Mouse (Mus musculus) forebrain, embryonic 16.5 days (tissue): Measurements from ENCODE around the gene Arhgdib. TPM values are rescaled to one million over a fixed set of nuclear protein-coding genes. Genes with fewer than 3 reads are reported as not detected.

Experiments
- ATAC-seq: fragments of 200-750 bp; cut with Nextera tagmentation; 2 replicates; pipeline ENCODE4 v1.8.0; 2017; ENCODE audit warnings: mild to moderate bottlenecking, moderate library complexity
- H3K27ac ChIP-seq: fragments of 300-500 bp; sonication (generic); 2 replicates; pipeline ENCODE4 v1.5.1; 2014; ENCODE audit warnings: low read length, control low read depth
- H3K27me3 ChIP-seq: fragments of 300-500 bp; sonication (generic); replicated peaks from 2 replicates; pipeline ENCODE4 v1.6.1; 2014; ENCODE audit warnings: low read length; ENCODE audit not compliant: control insufficient read depth, insufficient read depth
- H3K36me3 ChIP-seq: fragments of 300-500 bp; sonication (generic); 2 replicates; pipeline ENCODE4 v1.6.1; 2014; ENCODE audit not compliant: control insufficient read depth, insufficient read depth
- H3K4me1 ChIP-seq: fragments of 300-500 bp; sonication (generic); replicated peaks from 2 replicates; pipeline ENCODE4 v1.6.1; 2014; ENCODE audit warnings: low read length; ENCODE audit not compliant: control insufficient read depth, insufficient read depth
- H3K4me2 ChIP-seq: fragments of 300-500 bp; sonication (generic); 2 replicates; pipeline ENCODE4 v1.6.1; 2014; ENCODE audit warnings: mild to moderate bottlenecking, low read length, control low read depth
- H3K4me3 ChIP-seq: fragments of 300-500 bp; sonication (generic); replicated peaks from 2 replicates; pipeline ENCODE4 v1.5.1; 2014; ENCODE audit warnings: mild to moderate bottlenecking, low read length, control low read depth
- H3K9ac ChIP-seq: fragments of 300-500 bp; sonication (generic); replicated peaks from 2 replicates; pipeline ENCODE4 v1.6.1; 2014; ENCODE audit warnings: low read depth, low read length, control low read depth
- H3K9me3 ChIP-seq: fragments of 300-500 bp; sonication (generic); 2 replicates; pipeline ENCODE4 v1.6.1; 2016; ENCODE audit warnings: low read length; ENCODE audit not compliant: control insufficient read depth
- WGBS: fragments of 180-500 bp; shearing (Covaris S2); extraction: QIAGEN DNeasy Blood & Tissue Kit; methylation state at CpG from one replicate; pipeline ENCODE4 v1.1.7; 2014; 5-methylcytosine and 5-hydroxymethylcytosine counted together
- polyA plus RNA-seq: library from polyadenylated mRNA; unstranded; fragments of >200 nt; fragmentation: Nextera tagmentation; extraction: Ambion mirVana; gene quantifications from 2 replicates; pipeline ENCODE4 v1.2.1, GENCODE M21; 2015

Gene Arhgdib
- polyA plus RNA-seq, 1 experiment from 2014 or later, result 18.5 TPM

DNA sequence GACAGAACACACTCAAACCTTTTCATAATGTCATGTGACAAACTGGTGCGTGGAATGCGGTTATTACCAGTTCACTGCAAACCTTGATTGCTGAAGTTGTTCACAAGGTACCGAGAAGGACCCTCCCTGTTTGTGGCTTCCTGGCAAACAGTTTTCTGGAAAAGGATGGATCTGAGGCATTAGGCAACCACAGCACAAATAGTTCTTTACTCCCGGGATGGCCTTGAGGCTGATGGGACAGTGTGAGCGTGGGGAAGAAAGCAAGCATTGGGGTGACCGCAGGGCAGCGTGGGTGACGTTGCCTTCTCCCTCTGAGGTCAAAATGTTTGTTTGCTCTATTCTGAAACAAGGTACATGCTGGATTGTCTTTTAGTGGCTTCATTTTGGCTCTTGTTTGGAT lies 13.0 kb upstream of the Arhgdib start:
- H3K9ac ChIP-seq, result no peak overlapping the region
- no peaks in the 10 kb centered on the region for H3K9me3 ChIP-seq
- no peaks in the 10 kb centered on the region for H3K27me3 ChIP-seq
- WGBS, result 93% methylated on average over 8 of the region's 8 CpGs
- ATAC-seq, result no peak
- no peak overlapping the region for H3K4me3 ChIP-seq
- no peaks in the 10 kb centered on the region for H3K4me1 ChIP-seq
- no peaks in the 10 kb centered on the region for H3K36me3 ChIP-seq
- H3K27ac ChIP-seq, result no peak overlapping the region
- no peak overlapping the region for H3K4me2 ChIP-seq

DNA sequence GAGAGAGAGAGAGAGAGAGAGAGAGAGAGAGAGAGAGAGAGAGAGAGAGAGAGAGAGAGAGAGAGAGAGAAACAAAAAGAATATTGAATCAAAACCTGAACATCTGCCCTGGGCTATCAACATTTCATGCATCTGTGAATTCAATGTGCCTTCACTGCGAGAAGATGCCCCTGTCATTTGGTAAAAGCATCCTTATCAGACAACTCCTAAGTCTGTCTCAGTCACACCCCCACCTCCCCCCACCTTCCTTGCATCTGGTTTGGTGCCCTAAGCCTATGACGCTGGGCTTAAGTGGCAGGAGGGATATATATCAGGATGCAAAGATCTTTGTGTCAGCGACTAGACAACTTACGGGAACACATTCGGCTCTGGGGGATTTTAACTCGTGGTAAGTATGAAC lies 12.5 kb upstream of the Arhgdib start:
- H3K36me3 ChIP-seq, result no peaks in the 10 kb centered on the region
- no peaks in the 10 kb centered on the region for H3K27me3 ChIP-seq
- H3K4me3 ChIP-seq, result no peak overlapping the region
- ATAC-seq, result no peak
- no peak overlapping the region for H3K9ac ChIP-seq
- no peaks in the 10 kb centered on the region for H3K9me3 ChIP-seq
- H3K27ac ChIP-seq, result no peak overlapping the region
- no peaks in the 10 kb centered on the region for H3K4me1 ChIP-seq
- H3K4me2 ChIP-seq, result no peak overlapping the region
- 86% methylated on average over 6 of the region's 6 CpGs for WGBS

DNA sequence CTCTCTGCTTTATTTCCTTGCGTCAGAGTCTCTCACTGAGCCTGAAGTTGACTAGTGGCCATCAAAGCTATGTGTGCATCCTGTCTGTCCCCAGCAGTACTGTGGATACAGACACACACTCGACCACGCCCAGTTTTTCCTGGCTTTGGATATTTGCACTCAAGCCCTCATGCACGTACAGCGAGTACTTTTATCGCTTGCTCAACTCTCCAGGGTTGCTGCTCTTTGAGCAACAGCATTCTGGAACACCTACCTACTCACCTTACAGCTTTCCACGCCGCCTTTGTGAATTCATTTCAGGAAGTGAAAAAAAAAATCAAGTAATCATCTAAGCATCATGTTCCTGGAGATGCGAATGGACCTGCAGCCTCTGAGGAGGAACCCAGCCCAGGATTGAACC lies 11.2 kb upstream of the Arhgdib start:
- Histone ChIP-seq H3K36me3 (no peaks in the 10 kb centered on the region), H3K9ac (no peak overlapping the region), H3K27me3 (no peaks in the 10 kb centered on the region), H3K4me3 (no peak overlapping the region), H3K27ac (no peak overlapping the region), H3K4me1 (no peaks in the 10 kb centered on the region), H3K9me3 (no peaks in the 10 kb centered on the region), H3K4me2 (no peak overlapping the region)
- ATAC-seq, result no peak
- 95% methylated on average over 9 of the region's 9 CpGs for WGBS

GRCm38 (mm10) chr6:136950171-136950570 lies 8.5 kb upstream of the Arhgdib start:
- Histone ChIP-seq H3K4me3 (no peak overlapping the region), H3K4me1 (no peaks in the 10 kb centered on the region), H3K4me2 (no peak overlapping the region), H3K36me3 (no peaks in the 10 kb centered on the region), H3K27ac (no peak overlapping the region), H3K9ac (no peak overlapping the region), H3K9me3 (no peaks in the 10 kb centered on the region), H3K27me3 (no peaks in the 10 kb centered on the region)
- no peak for ATAC-seq
- 86% methylated on average over 2 of the region's 2 CpGs for WGBS

DNA sequence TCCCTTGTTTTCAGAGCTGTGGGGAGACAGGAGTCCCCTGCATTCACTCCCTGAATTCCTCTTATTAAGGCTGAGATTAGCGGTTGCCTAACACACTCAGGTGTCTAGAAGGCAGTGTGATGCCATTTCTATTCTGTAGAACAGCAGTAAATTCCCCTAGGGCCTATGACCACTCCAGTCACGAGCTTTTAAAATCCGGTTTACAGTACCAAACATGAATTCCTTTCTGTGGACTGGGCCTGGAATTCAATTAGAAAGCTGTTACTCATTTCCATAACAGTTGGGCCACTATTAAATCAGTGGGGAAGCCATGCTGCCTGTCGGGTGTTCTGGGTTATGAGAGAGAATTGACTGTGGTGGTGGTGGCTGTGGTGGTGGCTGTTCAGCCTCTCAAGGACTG lies 6.0 kb upstream of the Arhgdib start:
- no peak overlapping the region for H3K4me3 ChIP-seq
- H3K9ac ChIP-seq, result no peak overlapping the region
- WGBS, result 29% methylated on average over 4 of the region's 4 CpGs
- 0 out of 2 replicates have a peak, but pooled peaks have one; percentile 36 for ATAC-seq
- no peaks in the 10 kb centered on the region for H3K4me1 ChIP-seq
- no peaks in the 10 kb centered on the region for H3K27me3 ChIP-seq
- H3K4me2 ChIP-seq, result no peak overlapping the region
- no peaks in the 10 kb centered on the region for H3K36me3 ChIP-seq
- H3K27ac ChIP-seq, result no peak overlapping the region
- H3K9me3 ChIP-seq, result no peaks in the 10 kb centered on the region

GRCm38 (mm10) chr6:136946943-136947342 lies 5.2 kb upstream of the Arhgdib start:
- Histone ChIP-seq H3K4me2 (no peak overlapping the region), H3K9ac (no peak overlapping the region), H3K9me3 (no peaks in the 10 kb centered on the region), H3K27me3 (no peaks in the 10 kb centered on the region), H3K4me1 (no peaks in the 10 kb centered on the region), H3K4me3 (no peak overlapping the region), H3K36me3 (no peaks in the 10 kb centered on the region), H3K27ac (no peak overlapping the region)
- 31% methylated on average over 8 of the region's 9 CpGs for WGBS
- peak; percentile 76 for ATAC-seq

- WGBS, result 96% methylated on average over 5 of the region's 5 CpGs
- ATAC-seq, result no peak
- no peak overlapping the region for H3K4me2 ChIP-seq
Observed at GRCm38 (mm10) chr6:136946241-136946640, 4.5 kb upstream of the Arhgdib start.

GRCm38 (mm10) chr6:136944511-136944910 lies 2.8 kb upstream of the Arhgdib start:
- Histone ChIP-seq H3K36me3 (no peaks in the 10 kb centered on the region), H3K4me2 (no peak overlapping the region), H3K4me1 (peaks cover 4% of the 10 kb centered on the region), H3K27me3 (no peaks in the 10 kb centered on the region), H3K9me3 (no peaks in the 10 kb centered on the region), H3K27ac (no peak overlapping the region), H3K4me3 (no peak overlapping the region), H3K9ac (no peak overlapping the region)
- 91% methylated on average over 8 of the region's 8 CpGs for WGBS
- no peak for ATAC-seq

More at GRCm38 (mm10) chr6:136946241-136946640, 4.5 kb upstream of the Arhgdib start:
- H3K27me3 ChIP-seq, result no peaks in the 10 kb centered on the region
- no peak overlapping the region for H3K4me3 ChIP-seq
- no peak overlapping the region for H3K9ac ChIP-seq
- no peaks in the 10 kb centered on the region for H3K9me3 ChIP-seq
- H3K36me3 ChIP-seq, result no peaks in the 10 kb centered on the region
- peaks cover 4% of the 10 kb centered on the region; the same call in 1 of the 2 replicates for H3K4me1 ChIP-seq
- no peak overlapping the region for H3K27ac ChIP-seq

DNA sequence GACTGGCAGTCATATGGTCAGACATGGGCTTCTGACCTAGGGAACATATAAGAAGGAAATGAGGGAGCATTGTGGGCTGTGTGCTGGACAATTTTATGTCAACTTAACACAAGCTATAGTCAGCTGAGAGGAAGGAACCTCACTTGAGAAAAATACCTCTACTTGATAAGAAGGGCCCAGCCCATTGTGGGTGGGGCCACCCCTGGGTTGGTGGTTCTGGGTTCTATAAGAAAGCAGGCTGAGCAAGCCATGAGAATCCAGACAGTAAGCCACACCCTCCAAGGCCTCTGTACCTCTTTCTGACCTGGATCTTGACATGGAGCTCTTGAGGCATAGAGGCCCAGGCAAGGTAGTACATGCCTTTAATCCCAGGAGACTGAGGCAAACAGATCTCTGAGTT lies 1.7 kb upstream of the Arhgdib start:
- no peak for ATAC-seq
- H3K4me3 ChIP-seq, result no peak overlapping the region

DNA sequence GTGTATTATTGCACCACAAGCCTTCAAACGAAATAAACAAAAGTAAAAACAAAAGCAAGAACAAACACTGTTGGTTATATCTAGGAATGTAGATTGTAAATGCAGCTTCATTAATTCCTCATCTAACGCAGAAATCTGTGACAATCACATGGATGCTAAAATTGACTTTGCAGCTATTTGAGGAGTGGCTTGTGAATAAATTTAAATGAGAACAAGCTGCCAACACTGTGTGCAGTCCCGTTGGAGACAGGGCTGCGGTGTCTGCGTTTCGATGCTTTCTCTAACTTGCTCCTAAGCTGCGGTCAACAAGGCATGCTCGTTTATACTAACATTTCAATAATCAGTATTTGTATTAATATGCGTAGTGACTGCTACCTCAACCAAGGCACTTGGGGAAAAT lies 581 bp upstream of the Arhgdib start:
- no peak overlapping the region for H3K4me3 ChIP-seq
- peak; percentile 57 for ATAC-seq
- H3K27ac ChIP-seq, result no peak overlapping the region
- H3K36me3 ChIP-seq, result no peaks in the 10 kb centered on the region
- no peak overlapping the region for H3K9ac ChIP-seq
- H3K27me3 ChIP-seq, result no peaks in the 10 kb centered on the region
- peaks cover 4% of the 10 kb centered on the region for H3K4me1 ChIP-seq
- 65% methylated on average over 9 of the region's 9 CpGs for WGBS
- H3K9me3 ChIP-seq, result no peaks in the 10 kb centered on the region
- H3K4me2 ChIP-seq, result no peak overlapping the region

More for the DNA sequence above, 1.7 kb upstream of the Arhgdib start:
- Histone ChIP-seq H3K9me3 (no peaks in the 10 kb centered on the region), H3K9ac (no peak overlapping the region), H3K4me1 (peaks cover 4% of the 10 kb centered on the region), H3K27me3 (no peaks in the 10 kb centered on the region), H3K4me2 (no peak overlapping the region), H3K27ac (no peak overlapping the region), H3K36me3 (no peaks in the 10 kb centered on the region)
